Mouse (Mus musculus) myocyte (in vitro differentiated cells): ENCODE data around the gene Xpo4. TPM values are rescaled to one million over a fixed set of nuclear protein-coding genes. Genes with fewer than 3 reads are reported as not detected.

ENCODE experiments used
- H3K27me3 ChIP-seq: one replicate; pipeline ENCODE4 v1.6.1; 2011; ENCODE audit not compliant: control insufficient read depth, insufficient read depth, insufficient read length
- H3K36me3 ChIP-seq: one replicate; pipeline ENCODE4 v1.6.1; 2011; ENCODE audit not compliant: control insufficient read depth, insufficient read depth
- H3K4me2 ChIP-seq: one replicate; pipeline ENCODE4 v1.6.1; 2011; ENCODE audit warnings: low read depth, control low read depth
- H3K4me3 ChIP-seq: one replicate; pipeline ENCODE4 v1.5.1; 2011; ENCODE audit warnings: mild to moderate bottlenecking, control low read depth, moderate library complexity
- H3K79me2 ChIP-seq: one replicate; pipeline ENCODE4 v1.6.1; 2011; ENCODE audit not compliant: control insufficient read depth, insufficient read depth
- H3ac ChIP-seq: one replicate; pipeline ENCODE4 v1.6.1; 2011; ENCODE audit not compliant: control insufficient read depth, insufficient read length
- CEBPB ChIP-seq: IDR thresholded peaks from 2 replicates; pipeline ENCODE4 v1.6.1; 2011; ENCODE audit warnings: mild to moderate bottlenecking, moderate library complexity; ENCODE audit not compliant: poor library complexity, insufficient read depth, severe bottlenecking
- E2F4 ChIP-seq: IDR thresholded peaks from one replicate; pipeline ENCODE4 v1.6.1; 2011; ENCODE audit warnings: mild to moderate bottlenecking, control low read depth, moderate library complexity; ENCODE audit not compliant: insufficient read depth
- MAX ChIP-seq: IDR thresholded peaks from one replicate; pipeline ENCODE4 v1.6.1; 2011; ENCODE audit warnings: low read depth, mild to moderate bottlenecking, control low read depth
- MYOD1 ChIP-seq, 3 experiments: IDR thresholded peaks; one replicate each; pipeline ENCODE4 v1.6.1; 2011; ENCODE audit warnings: control low read depth in 2 of 3, low read depth in 2 of 3, mild to moderate bottlenecking in 2 of 3, moderate library complexity in 1 of 3; ENCODE audit not compliant: insufficient read length in 2 of 3, control insufficient read depth in 1 of 3
- MYOG ChIP-seq, 3 experiments: IDR thresholded peaks; one replicate each; pipeline ENCODE4 v1.6.1; 2011; ENCODE audit warnings: control low read depth in 2 of 3, low read depth in 2 of 3, mild to moderate bottlenecking in 2 of 3; ENCODE audit not compliant: insufficient read length in 2 of 3, control insufficient read depth in 1 of 3, insufficient read depth in 1 of 3
- POLR2A ChIP-seq: IDR thresholded peaks from one replicate; pipeline ENCODE4 v1.6.1; 2011; ENCODE audit warnings: low read depth, mild to moderate bottlenecking, control low read depth, moderate library complexity; ENCODE audit not compliant: insufficient read length
- POLR2AphosphoS2 ChIP-seq: IDR thresholded peaks from one replicate; pipeline ENCODE4 v1.6.1; 2011; ENCODE audit warnings: low read depth, control low read depth; ENCODE audit not compliant: insufficient read length
- REST ChIP-seq: IDR thresholded peaks from one replicate; pipeline ENCODE4 v1.6.1; 2011; ENCODE audit warnings: mild to moderate bottlenecking, control low read depth, moderate library complexity; ENCODE audit not compliant: insufficient read depth, insufficient read length
- SRF ChIP-seq: IDR thresholded peaks from one replicate; pipeline ENCODE4 v1.6.1; 2011; ENCODE audit warnings: low read depth; ENCODE audit not compliant: control insufficient read depth, insufficient read length
- TCF12 ChIP-seq: IDR thresholded peaks from one replicate; pipeline ENCODE4 v1.6.1; 2011; ENCODE audit warnings: mild to moderate bottlenecking, control low read depth; ENCODE audit not compliant: poor library complexity, insufficient read depth, severe bottlenecking
- TCF3 ChIP-seq: IDR thresholded peaks from one replicate; pipeline ENCODE4 v1.6.1; 2011; ENCODE audit warnings: low read depth, control low read depth; ENCODE audit not compliant: insufficient read length
- USF1 ChIP-seq: IDR thresholded peaks from one replicate; pipeline ENCODE4 v1.6.1; 2011; ENCODE audit warnings: low read depth, mild to moderate bottlenecking, control low read depth, moderate library complexity
- polyA plus RNA-seq: library from polyadenylated mRNA; unstranded; fragments of >200 nt; fragmentation: generic; extraction: Trizol; gene quantifications from one replicate; pipeline ENCODE4 v1.2.1, GENCODE M21; 2012; ENCODE audit warnings: missing spikeins

Xpo4 gene
- polyA plus RNA-seq, 1 experiment = 3.0 TPM

DNA sequence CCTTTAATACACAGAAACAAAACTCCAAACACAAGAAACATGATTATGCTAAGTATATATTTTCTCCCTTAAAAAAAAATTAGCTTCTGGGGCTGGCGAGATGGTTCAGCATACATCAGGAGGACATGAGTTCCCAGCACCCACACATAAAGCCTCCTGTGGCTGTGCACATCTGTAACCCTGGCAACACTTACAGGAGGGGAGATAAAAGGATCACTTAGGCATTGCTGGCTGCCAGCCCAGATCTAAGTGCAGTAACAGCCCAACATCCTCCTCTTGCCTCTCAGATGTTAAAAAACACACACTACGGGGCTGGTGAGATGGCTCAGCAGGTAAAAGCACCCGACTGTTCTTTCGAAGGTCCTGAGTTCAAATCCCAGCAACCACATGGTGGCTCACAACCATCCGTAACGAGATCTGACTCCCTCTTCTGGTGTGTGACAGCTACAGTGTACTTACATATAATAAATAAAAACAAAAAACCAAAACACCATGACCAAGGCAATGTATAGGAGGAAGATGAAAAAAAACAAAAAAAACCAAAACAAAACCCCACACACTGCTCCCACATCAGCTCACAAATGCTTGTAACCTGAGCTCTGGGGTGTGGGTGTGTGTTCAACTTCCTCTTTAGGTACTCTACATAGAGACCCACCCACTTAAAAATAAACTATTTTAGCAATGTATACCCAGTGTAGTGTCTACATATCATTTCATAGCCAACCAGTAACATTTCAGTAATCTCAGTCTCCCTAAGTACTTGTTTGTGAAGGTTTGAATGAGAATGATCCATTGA, 90.2 kb downstream of the Xpo4 start:
- peaks cover 7% of the 10 kb centered on the region for H3K79me2 ChIP-seq
- TF ChIP-seq USF1 = no peak
- H3K4me2 ChIP-seq = no peak overlapping the region
- peaks cover 5% of the 10 kb centered on the region for H3K36me3 ChIP-seq
- H3ac ChIP-seq = no peak overlapping the region
- H3K4me3 ChIP-seq = no peak overlapping the region
- no peaks in the 10 kb centered on the region for H3K27me3 ChIP-seq

DNA sequence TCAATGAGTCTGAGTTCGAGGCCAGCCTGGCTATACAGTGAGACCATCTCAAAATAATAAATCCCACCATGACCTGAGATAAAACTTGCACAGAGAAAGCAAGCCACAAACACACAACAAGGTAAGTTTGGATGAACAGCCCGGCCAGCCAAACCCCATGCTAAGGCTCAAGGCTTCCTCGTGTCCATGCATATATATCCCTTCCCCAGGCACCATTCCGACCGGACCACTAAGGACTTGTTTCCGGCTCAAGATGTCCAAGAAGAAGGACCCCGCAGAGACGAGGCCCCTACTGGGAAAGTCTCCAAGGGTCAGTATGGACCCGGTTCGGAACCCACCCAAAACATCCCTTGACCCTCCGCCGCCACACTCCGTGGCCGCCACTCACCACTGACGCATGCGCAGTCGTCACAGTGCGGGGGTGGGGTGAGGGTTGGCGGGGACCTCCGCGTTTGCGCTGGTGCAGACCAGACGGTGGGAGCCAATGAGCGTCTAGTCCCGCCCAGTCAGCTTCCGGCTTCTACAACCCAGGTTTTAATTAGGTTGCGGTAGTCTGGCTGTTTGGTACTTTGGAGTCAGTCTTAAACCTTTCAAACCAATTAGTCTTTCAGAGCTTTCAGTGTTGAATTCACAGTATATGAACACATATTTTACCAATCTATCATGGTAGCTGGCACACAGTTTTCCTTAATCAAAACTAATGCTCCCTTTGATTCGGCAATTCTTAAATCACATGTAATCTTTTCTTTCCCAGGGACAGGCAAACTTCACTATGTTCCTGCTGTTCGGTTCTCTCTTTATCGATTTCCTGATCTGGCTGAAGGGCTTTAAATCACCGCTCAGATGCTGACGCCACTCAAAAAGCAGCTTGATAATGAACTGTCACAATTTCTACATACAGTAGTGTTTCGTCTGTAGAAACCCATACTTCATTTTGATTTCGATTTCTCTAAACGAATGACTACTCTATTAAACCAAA, 93.8 kb downstream of the Xpo4 start, which contains the start of gene Eef1akmt1:
Gene Eef1akmt1 (minus strand): TSS at position 458 of the 979 bp plus-strand sequence.
- TF ChIP-seq MAX (no peak), TCF3 (no peak), MYOG (IDR thresholded peaks at IDR 0.05; ENCODE audit: control insufficient read depth in 1 of 3, insufficient read depth in 1 of 3, insufficient read length in 2 of 3, low read depth in 2 of 3) (no peak), MYOD1 (IDR thresholded peaks at IDR 0.05; ENCODE audit: control insufficient read depth in 1 of 3, insufficient read length in 2 of 3, low read depth in 2 of 3) (peak in 1 of 3 experiments; percentile 19), SRF (peak; percentile 18), E2F4 (no peak), POLR2AphosphoS2 (peak; percentile 99), TCF12 (no peak), CEBPB (no peak), USF1 (no peak), REST (peak; percentile 39), POLR2A (peak; percentile 100)
- Histone ChIP-seq H3K36me3 (peaks cover under 1% of the 10 kb centered on the region), H3K4me2 (peak within 1 kb of the TSS; percentile 78), H3K27me3 (no peaks in the 10 kb centered on the region), H3ac (peak within 1 kb of the TSS; percentile 24), H3K79me2 (peaks cover 7% of the 10 kb centered on the region), H3K4me3 (peak within 1 kb of the TSS; percentile 54)

DNA sequence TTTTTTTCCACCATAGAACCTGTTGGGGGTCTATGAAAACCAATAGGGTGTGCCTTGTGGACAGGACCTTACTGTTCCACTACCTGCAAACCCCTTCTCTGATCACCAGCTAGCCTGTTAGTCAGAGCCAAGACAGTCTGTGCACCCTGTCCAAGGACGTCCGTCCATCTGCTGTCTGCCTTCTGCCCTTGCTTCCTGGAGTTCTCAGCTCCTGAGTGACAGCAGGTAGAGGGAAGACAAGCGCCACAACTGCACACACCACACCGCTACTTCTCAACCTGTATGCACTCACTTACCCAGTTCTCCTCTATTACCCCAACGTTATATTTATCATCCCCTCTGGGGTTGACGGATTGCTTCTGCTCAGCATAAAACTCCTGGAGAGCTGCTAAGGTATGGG, 99.6 kb downstream of the Xpo4 start:
- Histone ChIP-seq H3K36me3 (no peaks in the 10 kb centered on the region), H3ac (no peak overlapping the region), H3K79me2 (peaks cover 2% of the 10 kb centered on the region), H3K27me3 (no peaks in the 10 kb centered on the region), H3K4me3 (no peak overlapping the region), H3K4me2 (no peak overlapping the region)
- TF ChIP-seq USF1 (no peak), TCF3 (no peak), REST (no peak), POLR2AphosphoS2 (no peak), POLR2A (no peak), E2F4 (no peak), MAX (no peak), TCF12 (no peak), CEBPB (no peak)

GRCm38 (mm10) chr14:57556922-57557321, 108.3 kb downstream of the Xpo4 start:
- Histone ChIP-seq H3K79me2 (no peaks in the 10 kb centered on the region), H3K4me3 (no peak overlapping the region), H3K4me2 (no peak overlapping the region), H3ac (no peak overlapping the region), H3K36me3 (peaks cover 2% of the 10 kb centered on the region), H3K27me3 (no peaks in the 10 kb centered on the region)
- TF ChIP-seq REST = no peak

DNA sequence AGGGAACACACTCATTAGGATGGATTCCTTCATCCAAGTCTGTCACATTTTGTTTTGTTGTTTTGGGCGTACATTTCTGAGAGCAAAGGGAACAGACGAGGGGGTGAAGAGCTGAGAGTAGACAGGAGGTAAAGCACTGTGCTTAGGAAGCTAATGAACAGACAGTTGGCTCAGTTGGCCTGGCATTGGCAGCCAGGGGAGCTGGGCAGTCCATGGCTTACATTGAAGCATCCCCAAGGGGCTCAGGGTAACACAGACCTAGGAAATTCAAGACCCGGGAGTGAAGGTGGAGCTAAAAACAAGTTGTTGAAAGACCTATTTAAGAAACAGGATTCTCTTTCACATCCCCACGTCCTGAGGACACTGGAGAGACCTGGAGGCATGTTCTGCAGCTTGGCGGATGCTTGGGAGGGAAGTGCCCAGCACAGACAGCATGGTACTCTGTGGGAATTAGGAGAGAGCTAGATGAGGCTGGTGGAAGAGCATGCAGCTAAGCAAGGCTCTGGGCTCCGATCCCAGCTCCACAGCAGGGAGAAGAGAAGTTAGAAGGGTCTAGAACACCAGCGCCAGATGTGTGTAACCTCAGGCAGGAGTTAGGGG, 109.7 kb downstream of the Xpo4 start:
- Histone ChIP-seq H3K36me3 (peaks cover 2% of the 10 kb centered on the region), H3K4me2 (no peak overlapping the region), H3K27me3 (no peaks in the 10 kb centered on the region), H3ac (no peak overlapping the region), H3K4me3 (no peak overlapping the region), H3K79me2 (no peaks in the 10 kb centered on the region)
- TF ChIP-seq SRF (no peak), TCF3 (no peak), TCF12 (no peak), MYOG (IDR thresholded peaks at IDR 0.05; ENCODE audit: control insufficient read depth in 1 of 3, insufficient read depth in 1 of 3, insufficient read length in 2 of 3, low read depth in 2 of 3) (no peak), CEBPB (no peak), POLR2AphosphoS2 (no peak), REST (no peak)
